Mouse (Mus musculus): ENCODE measurements around the gene Vipr2. TPM values are rescaled to one million over a fixed set of nuclear protein-coding genes. Genes with fewer than 3 reads are reported as not detected.

Gene Vipr2
- polyA plus RNA-seq (2015; fragmentation: Nextera tagmentation; extraction: Ambion mirVana) = 2.2 and 3.2 TPM in 2 replicates

DNA sequence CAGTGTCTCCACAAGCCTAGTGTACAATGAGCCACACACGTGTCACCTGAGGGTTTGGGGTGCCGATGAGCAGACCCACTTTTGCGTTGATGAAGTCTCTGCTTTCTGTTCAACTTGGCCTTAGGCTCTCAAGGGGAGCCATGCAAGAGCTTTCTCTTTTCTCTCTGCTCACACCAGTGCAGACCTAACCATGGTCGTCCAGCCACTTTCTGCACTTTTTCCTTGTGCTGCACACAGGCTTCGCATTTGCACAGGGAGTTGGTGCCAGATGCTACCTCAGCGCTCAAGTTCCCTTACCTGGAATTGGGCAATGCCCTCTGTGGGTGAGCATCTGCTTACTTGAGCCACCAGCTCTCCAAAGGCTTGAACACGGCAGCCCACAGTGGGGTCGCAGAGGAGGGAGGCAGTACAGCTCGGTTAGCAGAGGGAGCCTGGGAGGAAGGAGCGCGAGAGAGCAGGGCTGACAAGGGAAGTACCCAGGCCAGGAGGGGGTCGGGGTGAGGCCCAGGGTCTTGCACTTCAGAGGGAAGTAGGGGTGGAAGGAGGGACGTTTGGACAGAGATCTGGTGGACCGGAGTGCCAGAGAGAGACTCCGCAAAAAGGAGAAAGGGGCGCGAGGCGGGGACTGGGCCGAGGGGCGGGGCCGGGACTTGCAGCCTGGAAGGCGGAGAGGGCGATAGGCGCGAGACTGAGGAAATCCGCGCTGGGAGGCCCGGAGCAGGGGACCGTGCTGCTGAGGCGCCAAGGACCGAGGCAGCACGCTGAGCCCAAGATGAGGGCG lies at the start of gene Vipr2:
TSS of gene Vipr2 (plus strand) at position 653 of the 781 bp plus-strand sequence.
- Histone ChIP-seq H3K27me3 (peaks cover 28% of the 10 kb centered on the region), H3K9ac (peak within 1 kb of the TSS; percentile 79), H3K4me2 (replicated peaks) (peak within 1 kb of the TSS; percentile 91), H3K36me3 (no peaks in the 10 kb centered on the region), H3K9me3 (no peaks in the 10 kb centered on the region), H3K27ac (no peak within 1 kb of the TSS), H3K4me1 (0 out of 2 replicates have a peak, but pooled peaks cover 3% of the 10 kb centered on the region), H3K4me3 (peak within 1 kb of the TSS; percentile 62)
- WGBS = 4% methylated on average over 31 of the region's 33 CpGs
- peak; percentile 93 for ATAC-seq (ENCODE audit: low FRiP score, low read depth)

- no peak overlapping the region for H3K4me3 ChIP-seq
- H3K9me3 ChIP-seq = peaks cover 4% of the 10 kb centered on the region
- ATAC-seq (ENCODE audit: low FRiP score, low read depth) = no peak
- no peak overlapping the region for H3K27ac ChIP-seq
- H3K9ac ChIP-seq = no peak overlapping the region
- no peak overlapping the region for H3K4me2 ChIP-seq (replicated peaks)
- WGBS = 53% methylated on average over 2 of the region's 2 CpGs
- no peaks in the 10 kb centered on the region for H3K36me3 ChIP-seq
- no peaks in the 10 kb centered on the region for H3K4me1 ChIP-seq
- H3K27me3 ChIP-seq = no peaks in the 10 kb centered on the region
Observed at GRCm38 (mm10) chr12:116028095-116028494, 49.4 kb upstream of the Vipr2 start.

GRCm38 (mm10) chr12:116035346-116035745 lies 42.2 kb upstream of the Vipr2 start:
- Histone ChIP-seq H3K36me3 (no peaks in the 10 kb centered on the region), H3K9ac (no peak overlapping the region), H3K9me3 (peaks cover 4% of the 10 kb centered on the region), H3K4me1 (no peaks in the 10 kb centered on the region), H3K4me2 (replicated peaks) (no peak overlapping the region), H3K4me3 (no peak overlapping the region), H3K27ac (no peak overlapping the region), H3K27me3 (no peaks in the 10 kb centered on the region)
- 71% methylated on average over 5 of the region's 5 CpGs for WGBS
- ATAC-seq (ENCODE audit: low FRiP score, low read depth) = no peak

DNA sequence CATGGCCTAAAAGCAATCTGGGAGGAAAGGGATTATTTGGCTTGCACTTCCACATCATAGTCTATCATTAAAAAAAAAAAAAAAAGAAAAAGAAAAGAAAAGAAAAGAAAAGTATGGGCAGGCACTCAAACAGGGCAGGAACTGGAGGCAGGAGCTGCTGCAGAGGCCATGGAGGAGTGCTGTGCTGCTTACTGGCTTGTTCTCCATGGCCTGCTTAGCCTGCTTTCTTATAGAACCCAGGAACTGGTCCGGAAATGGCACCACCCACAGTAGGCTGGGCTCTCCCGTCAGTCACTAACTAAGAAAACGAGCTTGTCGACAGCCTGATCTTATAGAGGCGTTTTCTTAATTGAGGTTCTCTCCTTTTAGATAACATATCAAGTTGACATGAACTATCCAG lies 32.7 kb upstream of the Vipr2 start:
- Histone ChIP-seq H3K9ac (no peak overlapping the region), H3K4me3 (no peak overlapping the region), H3K4me2 (replicated peaks) (no peak overlapping the region), H3K36me3 (peaks cover 5% of the 10 kb centered on the region), H3K9me3 (no peaks in the 10 kb centered on the region), H3K27ac (no peak overlapping the region), H3K4me1 (peaks cover 13% of the 10 kb centered on the region), H3K27me3 (no peaks in the 10 kb centered on the region)
- ATAC-seq (ENCODE audit: low FRiP score, low read depth) = no peak
- 91% methylated on average over 5 of the region's 5 CpGs for WGBS

- ATAC-seq (ENCODE audit: low FRiP score, low read depth) = peak; percentile 100
- Histone ChIP-seq H3K4me1 (peaks cover 13% of the 10 kb centered on the region), H3K4me3 (peak within 1 kb of the TSS; percentile 68), H3K9me3 (no peaks in the 10 kb centered on the region), H3K36me3 (peaks cover 31% of the 10 kb centered on the region), H3K4me2 (replicated peaks) (peak within 1 kb of the TSS; percentile 76), H3K27ac (peak within 1 kb of the TSS; percentile 96), H3K9ac (peak within 1 kb of the TSS; percentile 85), H3K27me3 (no peaks in the 10 kb centered on the region)
- 2% methylated on average over 55 of the region's 55 CpGs for WGBS
Observed at GRCm38 (mm10) chr12:116047440-116048377, 29.8 kb upstream of the Vipr2 start, which contains the start of gene Zfp386. Zfp386 (plus strand) TSS chr12:116047724.

DNA sequence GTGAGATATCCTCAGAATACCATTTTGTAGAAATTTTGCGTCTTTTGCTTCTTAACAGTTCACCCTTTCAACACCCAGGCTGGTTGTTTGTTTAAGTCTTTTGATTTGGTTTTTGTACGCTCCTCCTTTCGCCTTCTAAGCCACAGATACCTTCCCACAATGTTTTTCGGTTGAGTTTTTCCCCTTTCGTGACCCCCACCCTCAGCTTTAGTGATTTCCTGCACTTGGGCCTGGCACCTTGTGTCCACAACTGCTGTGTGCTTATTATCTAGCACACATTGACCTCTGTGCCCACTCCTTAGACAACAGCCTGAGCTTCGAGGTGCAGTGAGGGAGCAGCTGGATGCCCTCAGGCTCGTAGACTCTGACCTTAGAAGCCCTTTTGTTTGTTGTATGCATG lies 28.8 kb upstream of the Vipr2 start:
- no peaks in the 10 kb centered on the region for H3K27me3 ChIP-seq
- 73% methylated on average over 7 of the region's 7 CpGs for WGBS
- no peak for ATAC-seq (ENCODE audit: low FRiP score, low read depth)

DNA sequence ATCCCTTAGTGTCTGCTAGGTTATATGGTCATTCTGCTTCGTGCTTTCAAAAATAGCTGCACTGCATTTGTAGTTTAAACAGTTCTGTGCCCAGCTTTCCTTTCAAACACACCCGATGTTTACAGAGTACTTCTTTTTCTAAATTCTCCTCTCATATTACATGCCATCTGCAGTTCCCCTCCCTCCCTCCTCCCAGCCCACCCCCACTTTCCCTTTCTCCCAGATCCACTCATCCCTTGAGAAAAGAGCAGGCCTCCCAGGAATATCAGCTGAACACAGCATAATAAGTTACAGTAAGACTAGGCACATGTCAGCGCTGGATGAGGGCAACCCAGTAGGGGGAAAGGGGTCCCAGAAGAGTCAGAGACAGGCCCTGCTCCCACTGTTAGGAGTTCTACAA lies 28.3 kb upstream of the Vipr2 start:
- H3K4me3 ChIP-seq = peak overlapping the region; percentile 68
- H3K27ac ChIP-seq = no peak overlapping the region

More for the DNA sequence above, 28.8 kb upstream of the Vipr2 start:
- Histone ChIP-seq H3K9ac (peak overlapping the region; percentile 85), H3K27ac (no peak overlapping the region), H3K4me2 (replicated peaks) (peak overlapping the region; percentile 76), H3K4me3 (peak overlapping the region; percentile 68), H3K4me1 (peaks cover 13% of the 10 kb centered on the region), H3K36me3 (peaks cover 36% of the 10 kb centered on the region), H3K9me3 (no peaks in the 10 kb centered on the region)

DNA sequence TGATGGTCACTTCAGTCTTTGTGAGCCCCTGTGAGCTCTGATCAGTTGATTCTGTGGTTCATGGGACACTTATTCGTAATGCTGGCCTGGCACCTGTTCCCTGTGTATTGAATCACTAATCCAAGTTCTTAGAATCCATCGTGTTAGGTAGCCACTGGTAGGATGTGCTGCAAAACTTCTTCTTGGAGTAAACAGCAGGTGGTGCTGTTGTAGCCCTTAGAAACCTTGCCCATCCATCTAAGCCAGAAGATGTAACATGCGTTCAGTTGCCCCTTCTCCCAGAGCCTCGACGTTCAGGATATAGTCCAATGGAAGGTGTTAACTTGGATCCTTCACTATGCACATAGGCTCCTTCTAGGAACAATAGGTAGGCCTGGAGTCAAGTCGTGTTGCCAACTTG lies 27.8 kb upstream of the Vipr2 start:
- Histone ChIP-seq H3K4me2 (replicated peaks) (no peak overlapping the region; the same call in 1 of the 2 replicates), H3K27ac (no peak overlapping the region), H3K27me3 (no peaks in the 10 kb centered on the region), H3K4me3 (no peak overlapping the region), H3K36me3 (peaks cover 43% of the 10 kb centered on the region), H3K9ac (no peak overlapping the region), H3K9me3 (no peaks in the 10 kb centered on the region), H3K4me1 (peaks cover 13% of the 10 kb centered on the region)
- ATAC-seq (ENCODE audit: low FRiP score, low read depth) = no peak
- 89% methylated on average over 6 of the region's 6 CpGs for WGBS

More for the DNA sequence above, 28.3 kb upstream of the Vipr2 start:
- ATAC-seq (ENCODE audit: low FRiP score, low read depth) = no peak
- 79% methylated on average over 3 of the region's 3 CpGs for WGBS
- peak overlapping the region; percentile 85; the same call in 1 of the 2 replicates for H3K9ac ChIP-seq
- no peaks in the 10 kb centered on the region for H3K9me3 ChIP-seq
- peak overlapping the region; percentile 76 for H3K4me2 ChIP-seq (replicated peaks)
- H3K27me3 ChIP-seq = no peaks in the 10 kb centered on the region
- H3K36me3 ChIP-seq = peaks cover 38% of the 10 kb centered on the region
- H3K4me1 ChIP-seq = peaks cover 13% of the 10 kb centered on the region

DNA sequence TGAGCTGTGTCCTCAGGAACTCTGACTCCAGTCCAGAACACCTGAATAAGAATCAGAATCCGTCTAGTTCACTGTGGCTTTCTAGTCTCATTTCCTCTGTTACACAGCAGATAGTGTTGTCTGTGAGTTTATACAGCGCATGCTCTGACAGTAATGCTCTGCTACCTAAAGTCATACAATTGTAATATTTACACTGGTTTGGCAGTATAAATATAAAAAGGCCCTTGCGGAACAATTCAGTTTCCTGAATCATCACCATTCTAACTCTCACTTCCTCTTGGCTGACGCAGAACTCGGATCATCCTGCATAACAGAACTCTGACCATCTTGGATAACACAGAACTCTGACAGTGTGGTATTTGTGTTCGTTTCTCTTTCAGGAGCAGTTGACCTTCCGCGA lies 23.2 kb upstream of the Vipr2 start:
- Histone ChIP-seq H3K27me3 (no peaks in the 10 kb centered on the region), H3K9me3 (peaks cover 17% of the 10 kb centered on the region), H3K9ac (no peak overlapping the region), H3K4me2 (replicated peaks) (no peak overlapping the region), H3K27ac (no peak overlapping the region), H3K36me3 (peaks cover 82% of the 10 kb centered on the region), H3K4me3 (no peak overlapping the region), H3K4me1 (peaks cover 3% of the 10 kb centered on the region; the same call in 1 of the 2 replicates)
- no peak for ATAC-seq (ENCODE audit: low FRiP score, low read depth)
- 96% methylated on average over 8 of the region's 8 CpGs for WGBS

GRCm38 (mm10) chr12:116056112-116056511 lies 21.4 kb upstream of the Vipr2 start:
- 92% methylated on average over 3 of the region's 3 CpGs for WGBS
- no peak overlapping the region for H3K4me2 ChIP-seq (replicated peaks)
- H3K9me3 ChIP-seq = peaks cover 30% of the 10 kb centered on the region
- H3K27ac ChIP-seq = no peak overlapping the region
- H3K9ac ChIP-seq = no peak overlapping the region
- ATAC-seq (ENCODE audit: low FRiP score, low read depth) = no peak
- no peaks in the 10 kb centered on the region for H3K4me1 ChIP-seq
- H3K4me3 ChIP-seq = no peak overlapping the region
- no peaks in the 10 kb centered on the region for H3K27me3 ChIP-seq
- peaks cover 80% of the 10 kb centered on the region for H3K36me3 ChIP-seq

GRCm38 (mm10) chr12:116061561-116062193 lies 15.8 kb upstream of the Vipr2 start:
- WGBS = 94% methylated on average over 5 of the region's 5 CpGs
- peaks cover 45% of the 10 kb centered on the region for H3K9me3 ChIP-seq
- no peak overlapping the region for H3K4me3 ChIP-seq

More at GRCm38 (mm10) chr12:116061561-116062193, 15.8 kb upstream of the Vipr2 start:
- Histone ChIP-seq H3K4me2 (replicated peaks) (no peak overlapping the region), H3K36me3 (peaks cover 54% of the 10 kb centered on the region), H3K4me1 (no peaks in the 10 kb centered on the region), H3K27me3 (no peaks in the 10 kb centered on the region), H3K27ac (no peak overlapping the region), H3K9ac (no peak overlapping the region)
- no peak; the same call in 1 of the 2 replicates for ATAC-seq (ENCODE audit: low FRiP score, low read depth)

All from limb, embryonic 13.5 days (tissue).